Mouse (Mus musculus) olfactory bulb, adult 2 months (tissue): ENCODE results near the gene Prkg1.

ENCODE experiments used
- CTCF ChIP-seq: fragments of 200-500 bp; IDR thresholded peaks from 2 replicates; pipeline ENCODE4 v1.5.1; 2012; ENCODE audit warnings: low read depth, mild to moderate bottlenecking, low read length, moderate library complexity; ENCODE audit not compliant: insufficient read depth
- POLR2A ChIP-seq: fragments of 200-500 bp; IDR thresholded peaks from 2 replicates; pipeline ENCODE4 v1.6.1; 2012; ENCODE audit warnings: mild to moderate bottlenecking, low read depth, low read length, moderate library complexity; ENCODE audit not compliant: insufficient read depth

DNA sequence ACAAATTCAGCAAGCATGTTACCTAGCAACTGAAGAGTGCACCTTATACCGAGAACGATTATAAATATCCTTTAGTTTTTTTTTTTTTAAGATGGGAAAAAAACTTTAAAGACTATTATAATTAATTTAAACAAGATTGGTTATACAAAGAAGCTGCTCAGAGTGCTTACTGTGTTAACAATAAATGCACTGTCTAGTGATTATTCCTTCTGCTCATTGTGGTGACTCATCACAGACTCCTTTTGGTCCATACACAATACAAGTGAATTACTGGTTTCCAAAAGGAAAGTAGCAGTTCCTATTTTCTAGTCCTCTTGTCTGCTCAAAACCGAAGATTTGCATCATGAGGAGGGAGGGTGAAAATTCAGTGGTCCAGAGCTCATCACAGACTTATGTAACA, 618.7 kb downstream of the Prkg1 start:
- TF ChIP-seq CTCF (no peak), POLR2A (no peak)
